Mouse (Mus musculus) heart, embryonic 15.5 days (tissue): Measurements from ENCODE around the gene Vmn2r97. TPM values are rescaled to one million over a fixed set of nuclear protein-coding genes. Genes with fewer than 3 reads are reported as not detected.
"Not testable (repeated sequence)": the region's sequence is repeated elsewhere in the genome, so short reads cannot be mapped to it uniquely, and the experiment has no call there.

Experiments used
- ATAC-seq: fragments of 200-750 bp; cut with Nextera tagmentation; replicated peaks from 2 replicates; pipeline ENCODE4 v1.8.0; 2017; ENCODE audit warnings: low read depth, moderate TSS enrichment; ENCODE audit not compliant: insufficient number of reproducible peaks, insufficient read depth, low FRiP score
- H3K27ac ChIP-seq: fragments of 300-500 bp; sonication (generic); 2 replicates; pipeline ENCODE4 v1.5.1; 2015; ENCODE audit warnings: mild to moderate bottlenecking, inconsistent platforms
- H3K27me3 ChIP-seq: fragments of 300-500 bp; sonication (generic); 2 replicates; pipeline ENCODE4 v1.6.1; 2015; ENCODE audit warnings: inconsistent platforms
- H3K36me3 ChIP-seq: fragments of 300-500 bp; sonication (generic); 2 replicates; pipeline ENCODE4 v1.6.1; 2015; ENCODE audit warnings: mild to moderate bottlenecking, inconsistent platforms
- H3K4me1 ChIP-seq: fragments of 300-500 bp; sonication (generic); replicated peaks from 2 replicates; pipeline ENCODE4 v1.6.1; 2015; ENCODE audit warnings: inconsistent platforms
- H3K4me2 ChIP-seq: fragments of 300-500 bp; sonication (generic); 2 replicates; pipeline ENCODE4 v1.6.1; 2015; ENCODE audit warnings: inconsistent platforms, mild to moderate bottlenecking, moderate library complexity
- H3K4me3 ChIP-seq: fragments of 300-500 bp; sonication (generic); 2 replicates; pipeline ENCODE4 v1.5.1; 2015; ENCODE audit warnings: mild to moderate bottlenecking, inconsistent platforms
- H3K9ac ChIP-seq: fragments of 300-500 bp; sonication (generic); 2 replicates; pipeline ENCODE4 v1.6.1; 2015; ENCODE audit warnings: mild to moderate bottlenecking, inconsistent platforms
- H3K9me3 ChIP-seq: fragments of 300-500 bp; sonication (generic); replicated peaks from 2 replicates; pipeline ENCODE4 v1.6.1; 2016; ENCODE audit warnings: inconsistent platforms
- WGBS: fragments of 180-500 bp; shearing (Covaris S2); methylation state at CpG from one replicate; pipeline ENCODE4 v1.1.7; 2015; ENCODE audit warnings: mixed read lengths; 5-methylcytosine and 5-hydroxymethylcytosine counted together
- polyA plus RNA-seq: library from polyadenylated mRNA; unstranded; fragments of >200 nt; fragmentation: Nextera tagmentation; extraction: Ambion mirVana; gene quantifications from 2 replicates; pipeline ENCODE4 v1.2.1, GENCODE M21; 2015

Vmn2r97 gene
- not detected in 2 replicates for polyA plus RNA-seq

DNA sequence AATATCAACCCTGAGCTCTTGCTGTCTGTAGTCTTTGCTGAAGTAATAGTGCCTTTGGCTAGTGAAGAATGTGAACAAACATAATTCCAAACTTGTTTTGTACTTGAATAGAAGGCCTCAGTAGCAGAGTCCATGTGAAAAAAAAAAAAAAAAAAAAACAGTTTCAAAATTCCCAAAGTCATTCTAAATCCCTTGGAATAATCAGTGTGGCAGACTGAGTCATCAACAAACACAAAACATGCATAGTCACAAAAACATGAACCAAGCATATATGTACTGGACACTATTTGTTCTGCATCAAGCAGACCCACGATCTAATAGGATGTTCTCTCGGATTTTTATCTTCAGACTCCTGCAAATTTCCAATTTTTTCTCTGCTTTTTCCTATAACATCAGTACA, at the start of gene Vmn2r97:
Gene Vmn2r97 (plus strand): TSS at position 301 of the 400 bp plus-strand sequence.
- H3K9me3 ChIP-seq, H3K9ac ChIP-seq, H3K4me2 ChIP-seq, H3K4me1 ChIP-seq, H3K27ac ChIP-seq, H3K4me3 ChIP-seq, H3K36me3 ChIP-seq, ATAC-seq, H3K27me3 ChIP-seq: not testable (repeated sequence)
- 45% methylated on average over 2 of the region's 2 CpGs for WGBS

- H3K36me3 ChIP-seq, H3K4me3 ChIP-seq, H3K4me1 ChIP-seq, H3K27me3 ChIP-seq, H3K9ac ChIP-seq, H3K9me3 ChIP-seq, ATAC-seq, H3K27ac ChIP-seq, H3K4me2 ChIP-seq: not testable (repeated sequence)
- WGBS: 51% methylated on average over 2 of the region's 2 CpGs
Observed at GRCm38 (mm10) chr17:18882436-18882835, 31.7 kb upstream of the Vmn2r97 start.

- no peak overlapping the region for H3K9ac ChIP-seq
- no peak overlapping the region for H3K4me3 ChIP-seq
- no peaks in the 10 kb centered on the region for H3K4me1 ChIP-seq
- ATAC-seq: no peak
- H3K9me3 ChIP-seq: 0 out of 2 replicates have a peak, but pooled peaks cover 5% of the 10 kb centered on the region
- H3K27me3 ChIP-seq: no peaks in the 10 kb centered on the region
- H3K27ac ChIP-seq: no peak overlapping the region
- WGBS: 78% methylated on average over 6 of the region's 6 CpGs
- no peak overlapping the region for H3K4me2 ChIP-seq
- H3K36me3 ChIP-seq: no peaks in the 10 kb centered on the region
Observed at GRCm38 (mm10) chr17:18889745-18890329, 24.3 kb upstream of the Vmn2r97 start.

DNA sequence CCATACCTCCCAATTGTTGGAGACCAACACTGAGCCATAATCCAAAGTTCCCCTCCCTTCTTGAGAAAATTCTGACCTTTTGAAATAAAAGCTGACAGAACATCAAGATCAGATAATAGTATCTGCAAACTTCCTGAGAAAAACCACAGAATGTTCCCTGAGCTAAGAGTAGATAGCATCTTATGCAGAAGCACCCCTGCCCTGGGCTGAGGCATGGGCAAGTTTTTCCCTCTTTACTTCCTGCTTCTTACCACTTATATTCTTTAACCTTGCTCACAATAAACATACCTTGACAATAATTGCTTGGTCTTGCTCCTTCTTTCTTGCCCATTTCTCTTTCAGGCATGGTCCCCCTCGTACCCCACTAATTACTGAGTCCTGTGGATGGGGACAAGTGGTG, 43.7 kb downstream of the Vmn2r97 start:
- not testable (repeated sequence) for H3K27me3 ChIP-seq, H3K9ac ChIP-seq, H3K27ac ChIP-seq, H3K4me1 ChIP-seq, H3K36me3 ChIP-seq, H3K4me2 ChIP-seq, ATAC-seq, H3K9me3 ChIP-seq, H3K4me3 ChIP-seq
- 79% methylated on average over 1 of the region's 1 CpGs for WGBS

- Histone ChIP-seq H3K27me3 (no peaks in the 10 kb centered on the region), H3K9me3 (peaks cover 5% of the 10 kb centered on the region; the same call in 1 of the 2 replicates), H3K4me2 (no peak overlapping the region), H3K4me1 (no peaks in the 10 kb centered on the region), H3K4me3 (no peak overlapping the region), H3K27ac (no peak overlapping the region), H3K36me3 (no peaks in the 10 kb centered on the region), H3K9ac (no peak overlapping the region)
- WGBS: 85% methylated on average over 29 of the region's 29 CpGs
- ATAC-seq: no peak
Observed at GRCm38 (mm10) chr17:18968371-18969275, 54.5 kb downstream of the Vmn2r97 start.

Other genes with a start within 250 kb of the Vmn2r97 start
- not detected in 2 replicates for gene Vmn2r98, start 139.2 kb downstream of the Vmn2r97 start, polyA plus RNA-seq